In the genomic region with DNA sequence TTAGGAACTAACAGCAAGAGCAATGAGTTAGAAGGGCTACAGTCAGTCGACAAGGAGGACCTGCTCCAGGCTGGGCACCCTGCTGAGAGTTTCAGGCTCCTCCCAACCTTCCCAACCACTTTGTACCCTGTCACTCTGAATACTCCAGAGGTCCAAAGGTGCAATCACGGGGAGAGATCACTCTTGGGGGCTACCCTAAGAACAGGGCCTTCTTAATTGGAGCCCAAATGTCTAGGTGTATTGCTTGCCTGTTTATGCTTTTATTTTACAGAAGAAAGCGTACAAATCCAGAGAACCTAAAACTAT, we compare ENCODE assay signal across 11 mouse cellular contexts. TPM values are rescaled to one million over a fixed set of nuclear protein-coding genes. Genes with fewer than 3 reads are reported as not detected.
DNase-seq lines count a peak whose midpoint lies in the region; ATAC-seq and TF ChIP-seq lines count a peak whose summit lies in the region.
"Had no signal": no experiment of that assay in that cellular context is flagged by ENCODE, and none has a peak within 500 bp of the region (broad histone marks: within the 10 kb centered on the region; RNA-seq: fewer than 3 reads in every experiment).

No protein-coding gene starts in this region.

- H3K27ac ChIP-seq in forebrain, embryonic 13.5 days: no peak overlapping the region
- no peak overlapping the region for H3K27ac ChIP-seq in forebrain, embryonic 15.5 days (replicated peaks)
- H3K27ac ChIP-seq in liver, embryonic 15.5 days (replicated peaks): no peak overlapping the region
- H3K27ac ChIP-seq in liver, embryonic 12.5 days: no peak overlapping the region
- H3K27ac ChIP-seq in CH12.LX (ENCODE audit: insufficient read depth, low read depth): no peak overlapping the region
- no peak overlapping the region for H3K27ac ChIP-seq in hindbrain, embryonic 14.5 days
- H3K27ac ChIP-seq: heart, embryonic 10.5 days had no signal

- no peak for TF ChIP-seq RAD21 in CH12.LX (IDR thresholded peaks at IDR 0.05; ENCODE audit: low read depth, low read length)

- H3K4me3 ChIP-seq in forebrain, embryonic 13.5 days: no peak overlapping the region
- no peak overlapping the region for H3K4me3 ChIP-seq in forebrain, embryonic 15.5 days
- no peak overlapping the region for H3K4me3 ChIP-seq in liver, embryonic 15.5 days (replicated peaks)
- H3K4me3 ChIP-seq in liver, embryonic 12.5 days: no peak overlapping the region
- no peak overlapping the region for H3K4me3 ChIP-seq in CH12.LX (replicated peaks in 1 of 3; ENCODE audit: low read depth in 2 of 3, low read length in 2 of 3, poor library complexity in 1 of 3)
- H3K4me3 ChIP-seq in hindbrain, embryonic 14.5 days (replicated peaks; ENCODE audit: low read length): no peak overlapping the region

- no peak for TF ChIP-seq EP300 in CH12.LX (IDR thresholded peaks at IDR 0.05; ENCODE audit: low read length)

- no peak for DNase-seq in CH12.LX (ENCODE audit: extremely low read depth)
- no peak for DNase-seq in hindbrain, embryonic 14.5 days (ENCODE audit: low spot score)
- no peak for DNase-seq in thymus, adult 18-20 months

- TF ChIP-seq POLR2A in CH12.LX (IDR thresholded peaks at IDR 0.05; ENCODE audit: low read depth, low read length): no peak

- H3K9ac ChIP-seq in forebrain, embryonic 13.5 days: no peak overlapping the region
- no peak overlapping the region for H3K9ac ChIP-seq in forebrain, embryonic 15.5 days (replicated peaks)
- H3K9ac ChIP-seq in liver, embryonic 15.5 days: no peak overlapping the region
- no peak overlapping the region for H3K9ac ChIP-seq in liver, embryonic 12.5 days
- H3K9ac ChIP-seq in CH12.LX (ENCODE audit: insufficient read depth, low read depth): no peak overlapping the region
- H3K9ac ChIP-seq in hindbrain, embryonic 14.5 days: no peak overlapping the region

- H3K4me1 ChIP-seq in forebrain, embryonic 13.5 days: peaks cover 7% of the 10 kb centered on the region; the same call in 1 of the 2 replicates
- peaks cover 10% of the 10 kb centered on the region for H3K4me1 ChIP-seq in forebrain, embryonic 15.5 days
- H3K4me1 ChIP-seq in liver, embryonic 15.5 days (replicated peaks): peaks cover 17% of the 10 kb centered on the region
- H3K4me1 ChIP-seq in liver, embryonic 12.5 days: peaks cover 15% of the 10 kb centered on the region
- H3K4me1 ChIP-seq in CH12.LX (ENCODE audit: control insufficient read depth in 1 of 2, insufficient read depth in 2 of 2): peaks cover 8 to 14% of the 10 kb centered on the region in 2 experiments
- no peaks in the 10 kb centered on the region for H3K4me1 ChIP-seq in hindbrain, embryonic 14.5 days (replicated peaks; ENCODE audit: control insufficient read depth, insufficient read depth, low read length)

- in situ Hi-C loops in CH12.LX (cut with MboI; ENCODE audit: low pct_ligation_motif_present, low pct_unique_long_range_greater_than_20kb, low sequenced_read_pairs): loop anchor here (5.0 to 25.0 kb wide), 2 partner anchors 54 to 249 kb away; no protein-coding TSS in a partner anchor

- 47% methylated on average over 3 of the region's 3 CpGs for WGBS in forebrain, embryonic 13.5 days
- WGBS in forebrain, embryonic 15.5 days: 39% methylated on average over 3 of the region's 3 CpGs
- WGBS in liver, embryonic 15.5 days (ENCODE audit: insufficient replicate concordance): 31% methylated on average over 3 of the region's 3 CpGs
- 31% methylated on average over 3 of the region's 3 CpGs for WGBS in liver, embryonic 12.5 days (ENCODE audit: insufficient replicate concordance)
- WGBS in hindbrain, embryonic 14.5 days: 43% methylated on average over 3 of the region's 3 CpGs

- H3K9me3 ChIP-seq in forebrain, embryonic 13.5 days (replicated peaks): no peaks in the 10 kb centered on the region
- no peaks in the 10 kb centered on the region for H3K9me3 ChIP-seq in forebrain, embryonic 15.5 days
- no peaks in the 10 kb centered on the region for H3K9me3 ChIP-seq in liver, embryonic 15.5 days (replicated peaks)
- H3K9me3 ChIP-seq in liver, embryonic 12.5 days (replicated peaks): no peaks in the 10 kb centered on the region
- peaks cover 2% of the 10 kb centered on the region for H3K9me3 ChIP-seq in CH12.LX (replicated peaks; ENCODE audit: low read length)
- no peaks in the 10 kb centered on the region for H3K9me3 ChIP-seq in hindbrain, embryonic 14.5 days (ENCODE audit: control insufficient read depth, low read length)
- H3K9me3 ChIP-seq: heart, embryonic 10.5 days; lung, embryonic 15.5 days had no signal

- H3K27me3 ChIP-seq in forebrain, embryonic 13.5 days: no peaks in the 10 kb centered on the region
- no peaks in the 10 kb centered on the region for H3K27me3 ChIP-seq in forebrain, embryonic 15.5 days
- peaks cover 4% of the 10 kb centered on the region; the same call in 1 of the 2 replicates for H3K27me3 ChIP-seq in liver, embryonic 15.5 days
- peaks cover 12% of the 10 kb centered on the region; the same call in 1 of the 2 replicates for H3K27me3 ChIP-seq in liver, embryonic 12.5 days (replicated peaks)
- H3K27me3 ChIP-seq in CH12.LX (replicated peaks): peaks cover 45% of the 10 kb centered on the region
- H3K27me3 ChIP-seq in hindbrain, embryonic 14.5 days (ENCODE audit: control insufficient read depth, insufficient read depth, low read length): no peaks in the 10 kb centered on the region
- H3K27me3 ChIP-seq: lung, embryonic 15.5 days had no signal

- H3K36me3 ChIP-seq in forebrain, embryonic 13.5 days (ENCODE audit: poor library complexity, severe bottlenecking): no peaks in the 10 kb centered on the region
- no peaks in the 10 kb centered on the region for H3K36me3 ChIP-seq in forebrain, embryonic 15.5 days
- no peaks in the 10 kb centered on the region for H3K36me3 ChIP-seq in liver, embryonic 15.5 days (replicated peaks)
- no peaks in the 10 kb centered on the region for H3K36me3 ChIP-seq in liver, embryonic 12.5 days
- no peaks in the 10 kb centered on the region for H3K36me3 ChIP-seq in CH12.LX (replicated peaks in 1 of 2; ENCODE audit: control insufficient read depth in 1 of 2, insufficient read depth in 1 of 2, low read length in 1 of 2)
- no peaks in the 10 kb centered on the region for H3K36me3 ChIP-seq in hindbrain, embryonic 14.5 days (replicated peaks; ENCODE audit: control insufficient read depth, insufficient read depth)
- H3K36me3 ChIP-seq: G1E; heart, embryonic 10.5 days; lung, embryonic 15.5 days had no signal

- peak; percentile 60 for ATAC-seq in forebrain, embryonic 13.5 days
- ATAC-seq in forebrain, embryonic 15.5 days (replicated peaks): no peak
- ATAC-seq in liver, embryonic 15.5 days (ENCODE audit: insufficient read depth): no peak
- no peak for ATAC-seq in liver, embryonic 12.5 days
- 0 out of 2 replicates have a peak, but pooled peaks have one; percentile 24 for ATAC-seq in hindbrain, embryonic 14.5 days (ENCODE audit: low FRiP score)
- no peak for ATAC-seq in granulocyte monocyte progenitor cell, adult 5-6 weeks (replicated peaks; ENCODE audit: poor library complexity, severe bottlenecking)

- H3K79me2 ChIP-seq in CH12.LX (replicated peaks; ENCODE audit: control insufficient read depth, extremely low read depth, insufficient read depth, poor library complexity, severe bottlenecking): no peaks in the 10 kb centered on the region

- no peak overlapping the region for H3K4me2 ChIP-seq in forebrain, embryonic 13.5 days
- no peak overlapping the region for H3K4me2 ChIP-seq in forebrain, embryonic 15.5 days (replicated peaks)
- H3K4me2 ChIP-seq in liver, embryonic 15.5 days: peak overlapping the region; percentile 72; the same call in 1 of the 2 replicates
- no peak overlapping the region for H3K4me2 ChIP-seq in liver, embryonic 12.5 days
- no peak overlapping the region for H3K4me2 ChIP-seq in CH12.LX (ENCODE audit: insufficient read depth, low read depth, poor library complexity, severe bottlenecking)
- no peak overlapping the region for H3K4me2 ChIP-seq in hindbrain, embryonic 14.5 days (replicated peaks)

- TF ChIP-seq CTCF in CH12.LX (conservative IDR thresholded peaks at IDR 0.05 in 1 of 2, IDR thresholded peaks at IDR 0.05 in 1 of 2; ENCODE audit: low read depth in 2 of 2, low read length in 2 of 2): no peak

- dilution Hi-C loops in CH12.LX (cut with MboI; ENCODE audit: extremely low pct_ligation_motif_present, extremely low pct_unique_long_range_greater_than_20kb, low sequenced_read_pairs): no loop called here

TF ChIP-seq in CH12.LX, 34 proteins besides CTCF, POLR2A, EP300 and RAD21:
- TF ChIP-seq RCOR1 (conservative IDR thresholded peaks at IDR 0.05; ENCODE audit: low read depth, low read length) (no peak), MXI1 (IDR thresholded peaks at IDR 0.05; ENCODE audit: low read depth, low read length) (0 out of 2 replicates have a peak, but pooled peaks have one; percentile 3)

RNA-seq across cellular contexts. Expression of gene Mki67, which starts 20.4 kb away (rescaled TPM):
- polyA plus RNA-seq in forebrain, embryonic 13.5 days (2015; fragmentation: Nextera tagmentation; extraction: Ambion mirVana): 40.4 and 40.9 TPM in 2 replicates
- 18.8 and 22.3 TPM in 2 replicates for polyA plus RNA-seq in forebrain, embryonic 15.5 days (2015; fragmentation: Nextera tagmentation; extraction: Ambion mirVana)
- 99.4 and 99.7 TPM in 2 replicates for polyA plus RNA-seq in liver, embryonic 15.5 days (2015; fragmentation: Nextera tagmentation; extraction: Ambion mirVana)
- 108 and 118 TPM in 2 replicates for polyA plus RNA-seq in liver, embryonic 12.5 days (2016; fragmentation: Nextera tagmentation; extraction: Ambion mirVana)
- total RNA-seq in CH12.LX (2012; rRNA removed) (73.1 and 86.7 TPM in 2 replicates), CH12.LX (2014; rRNA removed) (57.0 and 57.8 TPM in 2 replicates)
- 98.5 and 102 TPM in 2 replicates for polyA plus RNA-seq in CH12.LX (2012; ENCODE audit: insufficient read length, low read depth)
- polyA plus RNA-seq in hindbrain, embryonic 14.5 days (2014; fragmentation: Nextera tagmentation; extraction: Ambion mirVana): 7.2 and 9.4 TPM in 2 replicates
- 154 and 199 TPM in 2 replicates for total RNA-seq in granulocyte monocyte progenitor cell, adult 5-6 weeks (2014; fragmentation: Nextera tagmentation)
- total RNA-seq in granulocyte monocyte progenitor cell, adult 5-6 weeks (2017): 269 and 306 TPM in 2 replicates

Comparison
In these comparisons a context has a peak if more than half of its experiments do, and no peak if none do; other contexts are left out.
1. ATAC-seq: peak in forebrain, embryonic 13.5 days (single experiment) and hindbrain, embryonic 14.5 days (single experiment); none in forebrain, embryonic 15.5 days (single experiment), liver, embryonic 15.5 days (single experiment), liver, embryonic 12.5 days (single experiment) and granulocyte monocyte progenitor cell, adult 5-6 weeks (single experiment).